Mouse (Mus musculus): ENCODE results near the gene Piwil1.

DNA sequence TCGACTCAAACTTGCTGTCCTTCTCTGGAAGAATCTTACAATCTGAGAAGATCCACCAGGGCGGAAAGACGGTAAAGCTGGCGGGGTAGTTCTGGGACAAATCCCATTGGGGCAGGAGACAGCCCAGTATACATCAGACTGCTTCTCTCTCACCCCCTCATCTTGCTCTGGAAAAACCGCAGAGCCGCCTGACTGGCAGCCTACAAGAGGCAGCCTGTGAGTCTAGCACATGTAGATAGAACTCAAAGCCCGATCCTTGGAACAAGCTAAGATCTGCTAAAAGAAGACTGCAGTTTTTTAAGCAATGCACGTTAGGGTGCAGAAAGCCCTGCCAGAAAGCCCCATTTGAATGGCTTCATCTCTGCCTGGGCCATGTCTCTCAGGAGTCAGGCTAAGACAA lies 43.9 kb downstream of the Piwil1 start:
- no peak for TF ChIP-seq CTCF (IDR thresholded peaks at IDR 0.05)
- no peak for TF ChIP-seq EP300 (IDR thresholded peaks at IDR 0.05)
